Mouse (Mus musculus) skeletal muscle tissue, postnatal 0 days (tissue): ENCODE data around the gene Marveld2. TPM values are rescaled to one million over a fixed set of nuclear protein-coding genes. Genes with fewer than 3 reads are reported as not detected.

ENCODE experiments used
- polyA plus RNA-seq: library from polyadenylated mRNA; unstranded; fragments of >200 nt; fragmentation: Nextera tagmentation; extraction: Ambion mirVana; gene quantifications from 2 replicates; pipeline ENCODE4 v1.2.1, GENCODE M21; 2015

Marveld2 gene
- 3.9 and 4.5 TPM in 2 replicates for polyA plus RNA-seq

DNA sequence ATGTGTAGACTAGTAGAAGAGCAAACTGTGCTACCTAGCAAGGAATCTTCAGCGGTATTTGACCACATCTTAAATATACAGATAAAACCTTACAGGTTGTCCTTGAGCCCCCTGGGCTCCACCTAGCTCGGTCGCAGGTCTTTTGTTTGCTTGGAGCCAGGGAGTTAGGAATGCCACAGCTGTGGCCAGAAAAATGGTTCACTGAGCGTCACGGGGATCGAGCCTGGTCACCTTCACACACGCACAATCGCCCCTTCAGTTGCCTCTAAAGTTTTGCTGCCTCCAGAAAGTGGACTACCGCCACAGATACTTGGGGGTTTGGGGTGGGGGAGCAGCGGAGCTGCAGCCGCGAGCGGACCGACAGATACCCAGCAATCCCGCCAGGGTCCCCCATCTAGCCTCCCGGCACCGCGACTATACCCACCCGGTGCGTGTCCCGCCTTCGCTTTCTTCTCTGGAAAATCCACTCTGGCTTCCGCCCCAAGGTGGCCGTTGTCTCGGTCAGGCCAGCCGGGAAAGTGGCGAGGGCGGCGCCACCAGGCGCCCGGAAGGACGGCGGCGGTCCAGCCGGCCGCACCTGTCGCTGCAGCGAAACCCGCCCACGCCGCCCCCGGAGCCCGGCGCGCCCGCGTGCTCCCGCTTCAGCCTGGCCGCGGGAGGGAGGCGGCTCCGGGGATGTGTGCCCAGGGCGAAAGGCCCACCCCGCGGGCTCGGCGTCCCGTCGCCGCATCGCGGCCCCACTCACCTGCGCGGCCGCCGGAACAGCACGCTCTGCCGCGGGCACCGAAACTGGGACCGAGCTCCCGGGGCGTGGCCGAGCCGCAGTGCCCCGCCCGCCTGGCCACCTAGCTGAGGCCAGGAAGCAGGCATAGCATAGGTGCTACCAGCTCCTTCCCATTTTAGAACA is at the start of gene Marveld2:
Gene Marveld2, minus strand, starts transcription at position 791 of the 907 bp plus-strand sequence.

DNA sequence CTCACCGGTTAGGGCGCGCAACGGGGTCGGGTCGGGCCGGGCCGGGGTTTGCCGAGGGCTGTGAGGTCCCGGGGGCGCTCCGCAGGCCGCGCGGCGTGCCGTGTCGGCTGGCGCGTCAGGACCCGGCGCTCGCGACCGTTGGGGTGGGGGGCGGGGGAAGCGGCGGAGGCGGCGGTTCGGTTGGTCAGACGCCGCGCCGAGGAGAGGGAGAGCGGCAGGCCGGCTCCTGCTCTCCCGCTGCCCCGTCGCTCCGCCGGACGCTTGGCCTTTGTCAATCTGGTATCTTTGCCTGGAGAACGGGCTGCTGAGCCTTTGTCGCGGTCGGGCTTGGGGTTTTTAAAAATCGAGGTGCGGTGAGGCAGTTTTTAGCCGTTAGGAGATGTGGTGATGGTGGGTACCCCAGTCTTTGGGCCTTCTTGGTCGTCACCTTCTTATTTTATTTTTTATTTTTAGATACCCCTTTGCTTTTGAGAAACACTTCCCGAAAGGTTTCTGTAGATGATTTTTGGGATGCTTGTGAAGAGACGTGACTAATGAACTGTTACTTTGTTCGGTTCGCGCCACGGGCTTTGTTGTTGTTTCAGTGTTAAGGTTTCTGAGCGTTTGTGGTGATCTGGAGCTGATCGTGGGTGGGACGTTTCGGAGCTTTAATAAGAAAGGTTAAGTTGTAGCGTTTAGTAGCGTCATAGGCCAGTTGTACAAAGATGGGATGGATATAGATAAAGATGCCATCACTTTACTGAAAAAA is 34.8 kb upstream of the Marveld2 start, which contains the start of gene Taf9:
Gene Taf9, plus strand, starts transcription at position 141 of the 748 bp plus-strand sequence.

DNA sequence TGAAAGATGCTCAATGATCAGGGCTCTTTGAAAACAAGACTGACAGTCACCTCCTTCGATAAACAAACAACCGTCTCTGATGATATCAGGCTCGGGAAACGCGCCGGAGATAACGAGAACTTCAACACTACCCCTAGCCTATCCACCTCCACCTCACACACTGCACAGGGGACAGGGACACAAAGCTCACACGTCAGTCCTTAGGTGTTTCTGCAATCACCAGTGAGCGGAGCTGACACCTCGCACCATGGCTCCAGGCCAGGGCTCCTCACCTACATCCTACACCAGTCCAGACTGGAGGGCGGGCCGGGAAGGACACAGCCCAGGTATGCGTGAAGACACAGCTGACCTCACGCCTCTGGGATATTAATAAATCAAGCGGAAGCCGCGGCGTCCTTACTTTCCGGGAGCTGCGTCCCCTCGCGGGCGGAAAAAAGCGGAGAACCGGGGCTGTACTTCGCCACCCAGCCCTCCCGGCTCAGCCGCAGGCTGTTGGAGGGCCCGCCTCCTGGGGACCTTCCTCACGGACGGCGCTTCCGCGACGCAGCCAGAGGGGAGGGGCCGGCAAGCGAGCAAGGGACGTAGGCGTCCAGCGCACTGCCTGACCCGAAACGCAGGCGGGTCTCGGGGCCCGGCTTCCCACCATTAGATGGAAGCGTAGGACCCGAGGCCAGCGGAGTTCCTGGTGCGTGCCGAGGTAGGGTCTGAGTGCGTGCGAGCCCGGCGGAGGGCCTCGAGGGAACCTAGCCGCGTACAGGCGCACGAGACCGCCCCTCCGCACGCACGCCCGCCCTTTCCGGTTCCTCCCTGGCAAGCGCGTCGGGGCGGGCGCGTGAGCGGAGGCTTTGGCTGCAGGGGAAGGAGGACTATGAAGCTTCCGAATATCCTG is 34.0 kb upstream of the Marveld2 start, which contains the start of the genes Ak6 and Rad17:
Gene Ak6, plus strand, starts transcription at position 430 of the 889 bp plus-strand sequence.
Gene Rad17, minus strand, starts transcription at position 502 of the 889 bp plus-strand sequence.

DNA sequence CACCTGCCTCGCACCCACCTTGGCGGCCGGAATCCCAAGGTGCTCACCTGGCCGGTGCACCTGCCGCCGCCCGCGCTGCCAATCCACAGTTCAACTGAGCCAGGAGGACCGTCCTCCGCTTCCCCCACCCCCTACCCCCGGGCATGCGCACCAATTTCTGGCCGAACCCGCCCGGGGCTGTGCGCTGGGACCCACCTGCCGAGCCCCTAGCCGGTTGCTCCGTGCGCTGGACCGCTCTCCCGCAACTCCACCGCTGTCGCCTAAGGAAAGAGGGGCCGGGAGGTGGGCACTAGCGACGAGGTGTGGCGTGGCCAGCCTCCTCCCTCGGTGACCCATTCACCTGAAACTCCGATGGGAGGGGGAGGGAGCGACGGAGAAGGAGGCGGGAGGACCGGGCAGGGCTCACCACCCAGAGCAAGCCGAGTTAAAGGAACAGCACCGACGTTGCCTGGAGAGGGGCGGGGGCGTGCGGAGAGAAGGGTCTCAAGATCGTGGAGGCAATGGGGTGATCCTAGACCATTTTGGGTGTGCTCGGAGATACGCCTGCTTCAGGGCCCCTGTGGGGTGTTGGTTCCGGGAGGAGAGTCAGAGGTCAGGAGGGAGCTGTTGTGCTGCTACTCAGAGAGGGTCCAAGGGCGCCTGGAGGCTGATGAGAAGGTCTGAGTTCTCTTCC is 64.3 kb downstream of the Marveld2 start, which contains the start of gene Ocln:
Gene Ocln, minus strand, starts transcription at position 350 of the 673 bp plus-strand sequence.

Other genes with a start within 250 kb of the Marveld2 start
- gene Naip1, start 164.1 kb downstream of the Marveld2 start, polyA plus RNA-seq = not detected in 2 replicates
- gene Gtf2h2, start 124.4 kb downstream of the Marveld2 start, polyA plus RNA-seq = 30.5 and 35.4 TPM in 2 replicates
- gene Ocln, start 64.3 kb downstream of the Marveld2 start, polyA plus RNA-seq = 0.33 and 0.43 TPM in 2 replicates
- 142 and 150 TPM in 2 replicates for gene Ak6, start 34.0 kb upstream of the Marveld2 start, polyA plus RNA-seq
- gene Rad17, start 34.1 kb upstream of the Marveld2 start, polyA plus RNA-seq = 14.4 and 14.9 TPM in 2 replicates
- gene Taf9, start 34.6 kb upstream of the Marveld2 start, polyA plus RNA-seq = 6.9 and 10.4 TPM in 2 replicates
- gene Ccdc125, start 52.7 kb upstream of the Marveld2 start, polyA plus RNA-seq = 1.4 and 1.8 TPM in 2 replicates
- gene Cdk7, start 114.0 kb upstream of the Marveld2 start, polyA plus RNA-seq = 46.7 and 50.0 TPM in 2 replicates
- gene Mrps36, start 127.7 kb upstream of the Marveld2 start, polyA plus RNA-seq = 248 and 282 TPM in 2 replicates
- gene Cenph, start 158.9 kb upstream of the Marveld2 start, polyA plus RNA-seq = 6.2 and 6.7 TPM in 2 replicates
- 31.4 and 34.7 TPM in 2 replicates for gene Ccnb1, start 169.6 kb upstream of the Marveld2 start, polyA plus RNA-seq
- 21.9 and 25.6 TPM in 2 replicates for gene Slc30a5, start 216.5 kb upstream of the Marveld2 start, polyA plus RNA-seq